Comparison of ENCODE assay signal across 8 mouse cellular contexts in the genomic region with DNA sequence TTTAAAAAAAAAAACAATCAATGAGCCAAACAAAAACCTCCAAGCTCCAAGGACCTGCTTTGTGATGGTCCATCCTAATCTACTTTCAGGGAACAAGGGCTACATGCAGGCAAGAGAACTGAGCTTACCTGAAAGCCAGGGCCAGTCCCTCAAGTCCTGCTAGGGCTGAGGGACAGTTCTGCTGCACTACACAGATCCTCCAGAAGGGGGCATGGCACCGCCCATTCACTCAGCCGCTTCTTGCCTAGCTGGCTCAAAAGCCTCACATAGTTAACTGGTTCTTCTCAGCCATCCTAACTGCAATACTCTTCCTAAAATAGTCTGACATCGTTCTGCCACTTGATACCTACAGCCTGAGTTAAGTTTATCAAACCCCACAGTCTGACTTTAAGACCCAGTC. TPM values are rescaled to one million over a fixed set of nuclear protein-coding genes. Genes with fewer than 3 reads are reported as not detected.
A peak's percentile ranks its signal among the peaks of the same experiment; 100 is the strongest.
DNase-seq lines count a peak whose midpoint lies in the region; ATAC-seq and TF ChIP-seq lines count a peak whose summit lies in the region.

No protein-coding gene starts in this region.

- no peak overlapping the region for H3K4me3 ChIP-seq in midbrain, embryonic 14.5 days (replicated peaks; ENCODE audit: low read depth, low read length)
- no peak overlapping the region for H3K4me3 ChIP-seq in midbrain, embryonic 15.5 days
- H3K4me3 ChIP-seq in gastrocnemius, adult 2 months = no peak overlapping the region

- peak; percentile 50 to 66 for DNase-seq in adrenal gland, adult 18-20 months (ENCODE audit: low spot score in 2 of 2)
- DNase-seq in adrenal gland, adult 8-10 months = no peak
- DNase-seq in midbrain, embryonic 14.5 days = peak; percentile 61
- DNase-seq in c-Kit-negative CD71-positive TER-119-positive erythroid progenitor cells, embryonic 14.5 days (ENCODE audit: low read depth, low spot score) = peak; percentile 49
- DNase-seq in gastrocnemius, adult 2 months = peak; percentile 77
- DNase-seq in left cerebral cortex, postnatal 4 days = peak; percentile 54
- peak; percentile 57 for DNase-seq in retina, postnatal 1 day

- H3K9ac ChIP-seq in midbrain, embryonic 14.5 days (replicated peaks; ENCODE audit: low read length) = no peak overlapping the region
- H3K9ac ChIP-seq in midbrain, embryonic 15.5 days = no peak overlapping the region

- no peak overlapping the region for H3K27ac ChIP-seq in midbrain, embryonic 14.5 days (replicated peaks; ENCODE audit: low read depth, low read length)
- no peak overlapping the region for H3K27ac ChIP-seq in midbrain, embryonic 15.5 days
- H3K27ac ChIP-seq in gastrocnemius, adult 2 months = peak overlapping the region; percentile 63; the same call in 1 of the 2 replicates

- ATAC-seq in midbrain, embryonic 14.5 days (ENCODE audit: low FRiP score, low TSS enrichment) = no peak
- ATAC-seq in midbrain, embryonic 15.5 days (replicated peaks) = no peak

- H3K4me2 ChIP-seq in midbrain, embryonic 14.5 days (ENCODE audit: low read length) = no peak overlapping the region
- no peak overlapping the region for H3K4me2 ChIP-seq in midbrain, embryonic 15.5 days

- TF ChIP-seq CTCF in gastrocnemius, adult 2 months (IDR thresholded peaks at IDR 0.05) = peak; percentile 93

- intact Hi-C loops in gastrocnemius, adult 2 months (cut with DNase I) = no loop called here
- intact Hi-C loops in left cerebral cortex, postnatal 4 days (cut with DNase I) = no loop called here

- H3K4me1 ChIP-seq in midbrain, embryonic 14.5 days (ENCODE audit: control insufficient read depth, insufficient read depth, low read length) = no peaks in the 10 kb centered on the region
- H3K4me1 ChIP-seq in midbrain, embryonic 15.5 days = no peaks in the 10 kb centered on the region

- H3K36me3 ChIP-seq in midbrain, embryonic 14.5 days (ENCODE audit: control insufficient read depth, insufficient read depth, low read length) = peaks cover 20% of the 10 kb centered on the region
- no peaks in the 10 kb centered on the region for H3K36me3 ChIP-seq in midbrain, embryonic 15.5 days (replicated peaks)

- H3K9me3 ChIP-seq in midbrain, embryonic 14.5 days (ENCODE audit: control insufficient read depth, low read length) = no peaks in the 10 kb centered on the region
- H3K9me3 ChIP-seq in midbrain, embryonic 15.5 days = no peaks in the 10 kb centered on the region

- WGBS in midbrain, embryonic 14.5 days = 32% methylated on average over 3 of the region's 3 CpGs
- 44% methylated on average over 3 of the region's 3 CpGs for WGBS in midbrain, embryonic 15.5 days

- no peaks in the 10 kb centered on the region for H3K27me3 ChIP-seq in midbrain, embryonic 14.5 days (ENCODE audit: control insufficient read depth, insufficient read depth, low read length)
- H3K27me3 ChIP-seq in midbrain, embryonic 15.5 days (replicated peaks) = no peaks in the 10 kb centered on the region

RNA-seq across cellular contexts. Expression of gene Tmem222, which starts 29.7 kb away (rescaled TPM):
- total RNA-seq in adrenal gland, adult 18-20 months (2021) = 10 to 100 TPM; 55.5 to 61.6 TPM
- total RNA-seq in adrenal gland, adult 8-10 months (2022) = 10 to 100 TPM; 74.7 to 93.2 (median 83.1) TPM
- 115 and 121 TPM in 2 replicates for polyA plus RNA-seq in midbrain, embryonic 14.5 days (2014; fragmentation: Nextera tagmentation; extraction: Ambion mirVana)
- polyA plus RNA-seq in midbrain, embryonic 15.5 days (2015; fragmentation: Nextera tagmentation; extraction: Ambion mirVana) = 118 and 120 TPM in 2 replicates
- 10 to 100 TPM; 21.6 to 25.7 TPM for total RNA-seq in gastrocnemius, adult 2 months (2021)
- total RNA-seq in left cerebral cortex, postnatal 4 days (2021) = 10 to 100 TPM; 73.7 to 74.9 TPM

RNA-seq across cellular contexts. Expression of gene Sytl1, which starts 44.4 kb away (rescaled TPM):
- total RNA-seq in adrenal gland, adult 18-20 months (2021) = 1 to 10 TPM; 1.2 to 1.5 TPM
- 1 to 10 TPM in 3 of 4 experiments, under 1 TPM in 1; 0.92 to 2.0 (median 1.1) TPM for total RNA-seq in adrenal gland, adult 8-10 months (2022)
- 0.25 and 0.31 TPM in 2 replicates for polyA plus RNA-seq in midbrain, embryonic 14.5 days (2014; fragmentation: Nextera tagmentation; extraction: Ambion mirVana)
- polyA plus RNA-seq in midbrain, embryonic 15.5 days (2015; fragmentation: Nextera tagmentation; extraction: Ambion mirVana) = 0.56 and 0.65 TPM in 2 replicates
- total RNA-seq in gastrocnemius, adult 2 months (2021) = not detected
- under 1 TPM; 0.42 to 0.44 TPM for total RNA-seq in left cerebral cortex, postnatal 4 days (2021)

RNA-seq across cellular contexts. Expression of gene Wdtc1, which starts 46.0 kb away (rescaled TPM):
- 10 to 100 TPM; 57.6 to 63.6 TPM for total RNA-seq in adrenal gland, adult 18-20 months (2021)
- 10 to 100 TPM; 49.0 to 73.2 (median 60.2) TPM for total RNA-seq in adrenal gland, adult 8-10 months (2022)
- 21.3 and 24.9 TPM in 2 replicates for polyA plus RNA-seq in midbrain, embryonic 14.5 days (2014; fragmentation: Nextera tagmentation; extraction: Ambion mirVana)
- polyA plus RNA-seq in midbrain, embryonic 15.5 days (2015; fragmentation: Nextera tagmentation; extraction: Ambion mirVana) = 23.2 and 26.3 TPM in 2 replicates
- total RNA-seq in gastrocnemius, adult 2 months (2021) = 10 to 100 TPM; 86.7 to 93.4 TPM
- total RNA-seq in left cerebral cortex, postnatal 4 days (2021) = 10 to 100 TPM; 52.0 to 52.9 TPM
